Mouse (Mus musculus): Measurements from ENCODE around the gene Gss. TPM values are rescaled to one million over a fixed set of nuclear protein-coding genes. Genes with fewer than 3 reads are reported as not detected.

The Gss gene
- polyA plus RNA-seq (2015; fragmentation: Nextera tagmentation; extraction: Ambion mirVana), result 16.7 and 18.7 TPM in 2 replicates

DNA sequence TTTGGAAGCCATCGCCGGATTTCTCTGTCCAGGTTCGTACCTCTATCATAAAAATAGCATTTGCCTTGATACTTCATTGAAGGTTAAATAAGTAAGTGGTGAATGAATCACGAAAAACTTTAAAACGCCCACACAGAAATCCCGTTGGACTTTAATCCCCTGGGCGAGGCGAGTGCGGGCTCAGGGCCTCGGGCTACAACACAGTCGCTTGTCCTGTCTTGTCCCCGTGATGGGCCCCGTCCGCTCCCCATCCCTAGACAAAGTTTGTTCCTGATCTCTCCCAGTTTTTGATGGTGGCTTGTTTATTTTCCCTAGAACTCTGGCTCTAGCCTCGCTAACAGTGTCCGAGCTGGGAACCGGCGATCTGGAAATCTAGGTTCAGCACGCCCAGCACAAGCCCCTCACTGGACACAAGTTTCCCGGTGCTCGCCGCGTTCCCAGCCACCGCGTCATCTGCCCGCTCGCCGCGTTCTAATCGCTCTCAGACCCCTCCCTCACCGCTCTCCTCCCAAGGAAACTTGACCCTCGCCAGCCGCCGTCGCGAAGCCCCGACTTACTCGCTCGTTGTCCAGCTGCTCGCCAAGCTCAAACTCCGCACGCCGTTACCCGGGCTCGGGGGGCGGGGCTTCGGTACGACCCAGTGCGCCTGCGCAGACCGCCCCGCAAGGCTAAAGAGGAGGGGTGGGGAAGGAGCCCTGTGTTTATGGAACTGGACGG, at the start of gene Gss:
TSS of gene Gss (minus strand) at position 674 of the 717 bp plus-strand sequence.
- H3K9me3 ChIP-seq (replicated peaks), result no peaks in the 10 kb centered on the region
- H3K9ac ChIP-seq, result peak within 1 kb of the TSS; percentile 68
- WGBS, result under 1% methylated on average over 53 of the region's 53 CpGs
- H3K27ac ChIP-seq, result peak within 1 kb of the TSS; percentile 4
- peak; percentile 94 for ATAC-seq
- peak within 1 kb of the TSS; percentile 78 for H3K4me2 ChIP-seq
- H3K4me3 ChIP-seq, result peak within 1 kb of the TSS; percentile 50
- H3K27me3 ChIP-seq, result peaks cover 2% of the 10 kb centered on the region; the same call in 1 of the 2 replicates
- no peaks in the 10 kb centered on the region for H3K36me3 ChIP-seq (ENCODE audit: poor library complexity, severe bottlenecking)
- peaks cover 17% of the 10 kb centered on the region for H3K4me1 ChIP-seq

- Histone ChIP-seq H3K4me2 (no peak overlapping the region), H3K36me3 (ENCODE audit: poor library complexity, severe bottlenecking) (peaks cover 95% of the 10 kb centered on the region), H3K27ac (peak overlapping the region; percentile 51), H3K9ac (no peak overlapping the region), H3K9me3 (replicated peaks) (no peaks in the 10 kb centered on the region), H3K4me1 (peaks cover 17% of the 10 kb centered on the region), H3K27me3 (no peaks in the 10 kb centered on the region), H3K4me3 (no peak overlapping the region)
- 85% methylated on average over 18 of the region's 18 CpGs for WGBS
- ATAC-seq, result peak; percentile 43
Observed at GRCm38 (mm10) chr2:155641540-155642472, 49.2 kb upstream of the Gss start.

DNA sequence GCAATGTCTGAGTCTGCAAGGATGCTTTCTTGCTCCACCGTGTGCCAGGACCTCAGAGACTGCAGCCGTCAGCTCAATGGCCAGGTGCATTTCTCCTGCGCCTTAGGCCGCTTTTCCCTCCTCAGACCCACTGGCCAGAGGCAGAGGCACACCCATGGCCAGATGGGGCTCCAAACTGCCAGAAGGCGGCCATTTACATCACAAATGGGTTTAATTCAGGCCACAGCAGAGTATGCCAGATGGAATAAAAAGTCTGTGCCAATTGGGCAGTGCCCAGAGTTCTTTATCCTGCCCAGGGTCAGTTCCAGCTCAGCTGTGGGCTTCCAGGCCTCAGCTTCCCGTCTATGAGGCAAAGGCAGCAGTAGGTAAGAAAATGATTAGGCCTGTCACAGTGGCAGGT, 48.0 kb upstream of the Gss start:
- peaks cover 17% of the 10 kb centered on the region for H3K4me1 ChIP-seq
- ATAC-seq, result peak; percentile 57
- H3K4me2 ChIP-seq, result no peak overlapping the region
- peaks cover 99% of the 10 kb centered on the region for H3K36me3 ChIP-seq (ENCODE audit: poor library complexity, severe bottlenecking)
- H3K4me3 ChIP-seq, result no peak overlapping the region
- no peak overlapping the region for H3K9ac ChIP-seq
- H3K27me3 ChIP-seq, result no peaks in the 10 kb centered on the region
- peak overlapping the region; percentile 51 for H3K27ac ChIP-seq
- H3K9me3 ChIP-seq (replicated peaks), result no peaks in the 10 kb centered on the region
- WGBS, result 81% methylated on average over 6 of the region's 6 CpGs

DNA sequence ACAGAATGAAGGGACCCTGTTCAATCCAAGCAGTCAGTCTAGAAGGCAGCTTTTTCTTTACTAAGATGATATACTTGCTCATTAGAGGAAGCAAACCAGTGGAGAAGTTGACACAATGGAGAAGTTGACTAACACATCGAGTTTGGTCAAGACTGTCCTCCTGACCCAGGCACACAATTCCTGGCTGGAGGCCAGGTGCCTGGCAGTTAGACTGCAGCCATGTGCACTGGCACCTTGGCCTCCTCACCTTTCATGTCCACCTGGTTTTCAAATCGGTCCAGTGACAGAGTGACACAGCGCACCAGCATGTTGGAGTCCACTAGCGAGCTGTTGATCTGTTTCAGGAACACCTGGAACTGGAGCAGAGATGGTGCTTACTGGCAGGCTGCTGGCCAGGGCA, 44.8 kb upstream of the Gss start:
- 87% methylated on average over 4 of the region's 4 CpGs for WGBS
- Histone ChIP-seq H3K27me3 (peaks cover 10% of the 10 kb centered on the region), H3K4me1 (peaks cover 17% of the 10 kb centered on the region), H3K36me3 (ENCODE audit: poor library complexity, severe bottlenecking) (peaks cover 99% of the 10 kb centered on the region), H3K9me3 (replicated peaks) (no peaks in the 10 kb centered on the region), H3K4me3 (no peak overlapping the region), H3K4me2 (no peak overlapping the region), H3K9ac (no peak overlapping the region), H3K27ac (no peak overlapping the region)
- no peak for ATAC-seq

DNA sequence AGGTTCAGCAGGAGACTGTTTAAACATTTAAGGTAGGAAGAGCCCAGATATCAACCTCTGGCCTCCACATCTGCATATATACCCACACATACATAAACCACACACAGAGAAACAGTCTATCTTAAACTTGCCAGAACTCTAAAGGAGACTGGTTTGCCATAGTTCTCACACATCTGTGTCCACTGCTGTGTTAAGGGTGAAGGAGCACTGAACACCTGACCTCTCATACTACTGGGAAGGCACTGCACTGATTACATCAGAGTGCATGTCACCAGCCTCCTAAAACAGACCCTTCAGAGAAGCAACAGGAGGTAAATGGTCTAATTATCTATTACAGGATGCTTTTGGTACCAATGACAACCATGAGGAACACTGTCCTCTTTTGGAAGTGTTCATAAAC, 44.3 kb upstream of the Gss start:
- no peak overlapping the region for H3K4me3 ChIP-seq
- no peaks in the 10 kb centered on the region for H3K9me3 ChIP-seq (replicated peaks)
- no peak for ATAC-seq
- no peak overlapping the region for H3K4me2 ChIP-seq
- H3K27ac ChIP-seq, result no peak overlapping the region
- H3K9ac ChIP-seq, result no peak overlapping the region
- peaks cover 13% of the 10 kb centered on the region for H3K4me1 ChIP-seq
- H3K27me3 ChIP-seq, result peaks cover 16% of the 10 kb centered on the region
- peaks cover 99% of the 10 kb centered on the region for H3K36me3 ChIP-seq (ENCODE audit: poor library complexity, severe bottlenecking)

- H3K36me3 ChIP-seq (ENCODE audit: poor library complexity, severe bottlenecking), result peaks cover 96% of the 10 kb centered on the region
- no peak overlapping the region for H3K27ac ChIP-seq
- H3K9ac ChIP-seq, result no peak overlapping the region
- H3K9me3 ChIP-seq (replicated peaks), result no peaks in the 10 kb centered on the region
- peaks cover 25% of the 10 kb centered on the region for H3K27me3 ChIP-seq
- 94% methylated on average over 8 of the region's 8 CpGs for WGBS
- H3K4me3 ChIP-seq, result no peak overlapping the region
- no peak overlapping the region for H3K4me2 ChIP-seq
- no peak for ATAC-seq
- peaks cover 13% of the 10 kb centered on the region for H3K4me1 ChIP-seq
Observed at GRCm38 (mm10) chr2:155635961-155636360, 43.4 kb upstream of the Gss start.

DNA sequence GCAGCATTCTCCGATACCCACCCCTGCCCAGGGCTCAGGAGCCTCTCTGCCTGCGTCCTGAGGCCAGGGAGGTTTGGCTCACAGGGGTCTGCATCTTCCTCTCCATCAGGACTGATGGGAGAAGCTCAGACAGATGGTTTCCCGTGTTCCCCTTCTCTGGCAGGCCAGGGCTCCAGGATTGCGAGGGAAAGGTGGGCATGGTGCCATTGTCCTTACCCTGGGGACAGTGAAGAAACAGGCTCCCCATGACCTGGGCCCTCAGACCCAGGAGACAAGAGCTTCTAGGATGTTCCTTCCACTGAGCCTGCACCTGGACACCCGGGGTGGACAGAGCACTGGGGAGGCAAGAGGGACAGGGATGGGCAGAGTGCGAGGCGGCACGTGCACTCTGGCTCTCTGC, 42.0 kb upstream of the Gss start:
- Histone ChIP-seq H3K27me3 (peaks cover 39% of the 10 kb centered on the region), H3K27ac (no peak overlapping the region), H3K36me3 (ENCODE audit: poor library complexity, severe bottlenecking) (peaks cover 82% of the 10 kb centered on the region), H3K4me1 (peaks cover 20% of the 10 kb centered on the region), H3K9me3 (replicated peaks) (no peaks in the 10 kb centered on the region), H3K9ac (no peak overlapping the region), H3K4me3 (no peak overlapping the region), H3K4me2 (no peak overlapping the region)
- WGBS, result 95% methylated on average over 8 of the region's 8 CpGs
- ATAC-seq, result no peak

- H3K4me3 ChIP-seq, result no peak overlapping the region
- peaks cover 75% of the 10 kb centered on the region for H3K36me3 ChIP-seq (ENCODE audit: poor library complexity, severe bottlenecking)
- no peaks in the 10 kb centered on the region for H3K9me3 ChIP-seq (replicated peaks)
- H3K4me2 ChIP-seq, result no peak overlapping the region
- no peak overlapping the region for H3K27ac ChIP-seq
- peaks cover 46% of the 10 kb centered on the region for H3K27me3 ChIP-seq
- H3K9ac ChIP-seq, result no peak overlapping the region
- ATAC-seq, result no peak
- H3K4me1 ChIP-seq, result peaks cover 28% of the 10 kb centered on the region
- 88% methylated on average over 9 of the region's 9 CpGs for WGBS
Observed at GRCm38 (mm10) chr2:155633731-155634130, 41.1 kb upstream of the Gss start.

- H3K4me1 ChIP-seq, result peaks cover 28% of the 10 kb centered on the region
- H3K4me3 ChIP-seq, result no peak overlapping the region
- 66% methylated on average over 19 of the region's 19 CpGs for WGBS
- no peak overlapping the region for H3K9ac ChIP-seq
- no peak overlapping the region for H3K4me2 ChIP-seq
- no peak for ATAC-seq
- no peaks in the 10 kb centered on the region for H3K9me3 ChIP-seq (replicated peaks)
- H3K27me3 ChIP-seq, result peaks cover 52% of the 10 kb centered on the region
- H3K36me3 ChIP-seq (ENCODE audit: poor library complexity, severe bottlenecking), result peaks cover 69% of the 10 kb centered on the region
- H3K27ac ChIP-seq, result no peak overlapping the region
Observed at GRCm38 (mm10) chr2:155633121-155633520, 40.5 kb upstream of the Gss start.

GRCm38 (mm10) chr2:155632138-155632936, 39.7 kb upstream of the Gss start:
- Histone ChIP-seq H3K4me3 (no peak overlapping the region), H3K36me3 (ENCODE audit: poor library complexity, severe bottlenecking) (peaks cover 61% of the 10 kb centered on the region), H3K27ac (no peak overlapping the region), H3K4me1 (peaks cover 28% of the 10 kb centered on the region), H3K4me2 (no peak overlapping the region), H3K9me3 (replicated peaks) (no peaks in the 10 kb centered on the region), H3K9ac (no peak overlapping the region), H3K27me3 (peaks cover 60% of the 10 kb centered on the region)
- 71% methylated on average over 30 of the region's 30 CpGs for WGBS
- ATAC-seq, result no peak

- Histone ChIP-seq H3K4me3 (no peak overlapping the region), H3K9ac (peak overlapping the region; percentile 12; the same call in 1 of the 2 replicates), H3K4me2 (no peak overlapping the region; the same call in 1 of the 2 replicates), H3K4me1 (peaks cover 28% of the 10 kb centered on the region), H3K27me3 (peaks cover 62% of the 10 kb centered on the region), H3K27ac (no peak overlapping the region), H3K36me3 (ENCODE audit: poor library complexity, severe bottlenecking) (peaks cover 46% of the 10 kb centered on the region), H3K9me3 (replicated peaks) (no peaks in the 10 kb centered on the region)
- WGBS, result 17% methylated on average over 43 of the region's 43 CpGs
- ATAC-seq, result no peak
Observed at GRCm38 (mm10) chr2:155630590-155631416, 38.2 kb upstream of the Gss start.

Measured in forebrain, embryonic 13.5 days (tissue).